Mouse (Mus musculus) cortical plate, adult 2 months (tissue): ENCODE measurements around the gene Bmp7. TPM values are rescaled to one million over a fixed set of nuclear protein-coding genes. Genes with fewer than 3 reads are reported as not detected.

Experiments
- H3K27ac ChIP-seq: fragments of 200-500 bp; 2 replicates; pipeline ENCODE4 v1.5.1; 2012; ENCODE audit warnings: low read length, control low read depth, inconsistent platforms; ENCODE audit not compliant: insufficient read depth
- H3K4me1 ChIP-seq: fragments of 200-500 bp; 2 replicates; pipeline ENCODE4 v1.6.1; 2011; ENCODE audit warnings: low read length; ENCODE audit not compliant: control insufficient read depth, insufficient read depth
- H3K4me3 ChIP-seq: fragments of 200-500 bp; 2 replicates; pipeline ENCODE4 v1.5.1; 2011; ENCODE audit warnings: mild to moderate bottlenecking, low read length, control low read depth; ENCODE audit not compliant: insufficient read depth
- CTCF ChIP-seq: fragments of 200-500 bp; IDR thresholded peaks from 2 replicates; pipeline ENCODE4 v1.5.1; 2011; ENCODE audit warnings: mild to moderate bottlenecking, control low read depth, low read length; ENCODE audit not compliant: insufficient read depth; ENCODE audit errors: extremely low read depth
- POLR2A ChIP-seq: fragments of 200-500 bp; IDR thresholded peaks from 2 replicates; pipeline ENCODE4 v1.6.1; 2011; ENCODE audit warnings: mild to moderate bottlenecking, low read length, control low read depth; ENCODE audit not compliant: insufficient read depth; ENCODE audit errors: extremely low read depth
- polyA plus RNA-seq: library from polyadenylated mRNA; depleted of rRNA; stranded (reverse); fragments of >200 nt; gene quantifications from 2 replicates; pipeline ENCODE4 v1.2.3, GENCODE M21; 2012

Bmp7 gene
- polyA plus RNA-seq, 1 experiment: 9.4 TPM

GRCm38 (mm10) chr2:172950119-172950676 is 10.1 kb upstream of the Bmp7 start:
- H3K4me1 ChIP-seq: no peaks in the 10 kb centered on the region
- H3K27ac ChIP-seq: no peak overlapping the region
- no peak overlapping the region for H3K4me3 ChIP-seq
- TF ChIP-seq CTCF (no peak), POLR2A (no peak)

GRCm38 (mm10) chr2:172949051-172949450 is 8.9 kb upstream of the Bmp7 start:
- TF ChIP-seq POLR2A (no peak), CTCF (peak; percentile 44)
- H3K4me3 ChIP-seq: no peak overlapping the region
- H3K27ac ChIP-seq: no peak overlapping the region
- H3K4me1 ChIP-seq: no peaks in the 10 kb centered on the region

GRCm38 (mm10) chr2:172940799-172941163 is 660 bp upstream of the Bmp7 start:
- TF ChIP-seq CTCF (no peak), POLR2A (no peak)
- Histone ChIP-seq H3K4me1 (no peaks in the 10 kb centered on the region), H3K4me3 (peak overlapping the region; percentile 38; the same call in 1 of the 2 replicates), H3K27ac (no peak overlapping the region)

GRCm38 (mm10) chr2:172939639-172940002 is 500 bp downstream of the Bmp7 start:
- Histone ChIP-seq H3K4me1 (no peaks in the 10 kb centered on the region), H3K27ac (no peak overlapping the region), H3K4me3 (peak overlapping the region; percentile 38)
- no peak for TF ChIP-seq POLR2A
- no peak for TF ChIP-seq CTCF

- Histone ChIP-seq H3K4me1 (no peaks in the 10 kb centered on the region), H3K27ac (no peak overlapping the region)
- TF ChIP-seq POLR2A: no peak
- TF ChIP-seq CTCF: no peak
These were observed 1.1 kb downstream of the Bmp7 start for GRCm38 (mm10) chr2:172938761-172939638.

GRCm38 (mm10) chr2:172937326-172938190 is 2.6 kb downstream of the Bmp7 start:
- no peak for TF ChIP-seq POLR2A
- TF ChIP-seq CTCF: no peak
- Histone ChIP-seq H3K27ac (no peak overlapping the region), H3K4me1 (no peaks in the 10 kb centered on the region), H3K4me3 (no peak overlapping the region)

More at GRCm38 (mm10) chr2:172938761-172939638, 1.1 kb downstream of the Bmp7 start:
- H3K4me3 ChIP-seq: peak overlapping the region; percentile 38

GRCm38 (mm10) chr2:172936844-172937243 is 3.3 kb downstream of the Bmp7 start:
- TF ChIP-seq CTCF (no peak), POLR2A (no peak)
- Histone ChIP-seq H3K4me1 (no peaks in the 10 kb centered on the region), H3K4me3 (no peak overlapping the region), H3K27ac (no peak overlapping the region)

- Histone ChIP-seq H3K4me1 (no peaks in the 10 kb centered on the region), H3K4me3 (no peak overlapping the region), H3K27ac (no peak overlapping the region)
- TF ChIP-seq CTCF (no peak), POLR2A (no peak)
These were observed 4.2 kb downstream of the Bmp7 start for GRCm38 (mm10) chr2:172935776-172936562.
